Mouse (Mus musculus) neural tube, embryonic 12.5 days (tissue): ENCODE results near the gene Lgi4. TPM values are rescaled to one million over a fixed set of nuclear protein-coding genes. Genes with fewer than 3 reads are reported as not detected.

Experiments
- ATAC-seq: fragments of 200-750 bp; cut with Nextera tagmentation; 2 replicates; pipeline ENCODE4 v1.8.0; 2017; ENCODE audit warnings: low read depth, mild to moderate bottlenecking, moderate TSS enrichment, moderate library complexity; ENCODE audit not compliant: low FRiP score
- H3K27ac ChIP-seq: fragments of 300-500 bp; sonication (generic); 2 replicates; pipeline ENCODE4 v1.5.1; 2016
- H3K27me3 ChIP-seq: fragments of 300-500 bp; sonication (generic); replicated peaks from 2 replicates; pipeline ENCODE4 v1.6.1; 2016; ENCODE audit warnings: mild to moderate bottlenecking
- H3K36me3 ChIP-seq: fragments of 300-500 bp; sonication (generic); 2 replicates; pipeline ENCODE4 v1.6.1; 2016; ENCODE audit warnings: mild to moderate bottlenecking
- H3K4me1 ChIP-seq: fragments of 300-500 bp; sonication (generic); 2 replicates; pipeline ENCODE4 v1.6.1; 2016
- H3K4me2 ChIP-seq: fragments of 300-500 bp; sonication (generic); replicated peaks from 2 replicates; pipeline ENCODE4 v1.6.1; 2016; ENCODE audit warnings: mild to moderate bottlenecking
- H3K4me3 ChIP-seq: fragments of 300-500 bp; sonication (generic); 2 replicates; pipeline ENCODE4 v1.5.1; 2016
- H3K9ac ChIP-seq: fragments of 300-500 bp; sonication (generic); 2 replicates; pipeline ENCODE4 v1.6.1; 2016; ENCODE audit warnings: mild to moderate bottlenecking
- H3K9me3 ChIP-seq: fragments of 300-500 bp; sonication (generic); 2 replicates; pipeline ENCODE4 v1.6.1; 2016; ENCODE audit warnings: mild to moderate bottlenecking
- WGBS: fragments of 180-500 bp; shearing (Covaris S2); methylation state at CpG from one replicate; pipeline ENCODE4 v1.1.7; 2016; 5-methylcytosine and 5-hydroxymethylcytosine counted together
- polyA plus RNA-seq: library from polyadenylated mRNA; unstranded; fragments of >200 nt; fragmentation: Nextera tagmentation; extraction: Ambion mirVana; gene quantifications from 2 replicates; pipeline ENCODE4 v1.2.1, GENCODE M21; 2016

The Lgi4 gene
- polyA plus RNA-seq, 1 experiment from 2014 or later = 6.1 TPM

GRCm38 (mm10) chr7:31082831-31083588, 23.9 kb downstream of the Lgi4 start:
- no peak overlapping the region for H3K9ac ChIP-seq
- ATAC-seq = 0 out of 2 replicates have a peak, but pooled peaks have one; percentile 19
- no peak overlapping the region for H3K4me2 ChIP-seq
- no peak overlapping the region for H3K27ac ChIP-seq
- no peak overlapping the region for H3K4me3 ChIP-seq
- no peaks in the 10 kb centered on the region for H3K36me3 ChIP-seq
- no peaks in the 10 kb centered on the region for H3K27me3 ChIP-seq
- peaks cover 9% of the 10 kb centered on the region; the same call in 1 of the 2 replicates for H3K4me1 ChIP-seq
- 0 out of 2 replicates have a peak, but pooled peaks cover 4% of the 10 kb centered on the region for H3K9me3 ChIP-seq
- WGBS = 63% methylated on average over 14 of the region's 14 CpGs

- no peak overlapping the region for H3K27ac ChIP-seq
- H3K9ac ChIP-seq = no peak overlapping the region
- WGBS = 60% methylated on average over 9 of the region's 9 CpGs
Observed at GRCm38 (mm10) chr7:31084140-31084539, 25.0 kb downstream of the Lgi4 start.

GRCm38 (mm10) chr7:31085171-31085570, 26.0 kb downstream of the Lgi4 start:
- H3K9me3 ChIP-seq = 0 out of 2 replicates have a peak, but pooled peaks cover 4% of the 10 kb centered on the region
- H3K27ac ChIP-seq = no peak overlapping the region
- H3K9ac ChIP-seq = no peak overlapping the region
- ATAC-seq = no peak
- WGBS = 23% methylated on average over 3 of the region's 3 CpGs
- no peaks in the 10 kb centered on the region for H3K27me3 ChIP-seq
- no peaks in the 10 kb centered on the region for H3K36me3 ChIP-seq
- H3K4me1 ChIP-seq = peaks cover 7% of the 10 kb centered on the region; the same call in 1 of the 2 replicates
- no peak overlapping the region for H3K4me2 ChIP-seq
- no peak overlapping the region for H3K4me3 ChIP-seq

More at GRCm38 (mm10) chr7:31084140-31084539, 25.0 kb downstream of the Lgi4 start:
- no peaks in the 10 kb centered on the region for H3K27me3 ChIP-seq
- no peak overlapping the region for H3K4me3 ChIP-seq
- H3K36me3 ChIP-seq = no peaks in the 10 kb centered on the region
- 0 out of 2 replicates have a peak, but pooled peaks cover 4% of the 10 kb centered on the region for H3K9me3 ChIP-seq
- ATAC-seq = no peak
- H3K4me2 ChIP-seq = no peak overlapping the region
- peaks cover 7% of the 10 kb centered on the region; the same call in 1 of the 2 replicates for H3K4me1 ChIP-seq

- H3K36me3 ChIP-seq = no peaks in the 10 kb centered on the region
- H3K27me3 ChIP-seq = no peaks in the 10 kb centered on the region
- no peak overlapping the region for H3K9ac ChIP-seq
- 89% methylated on average over 9 of the region's 9 CpGs for WGBS
- no peak overlapping the region for H3K4me3 ChIP-seq
- H3K9me3 ChIP-seq = 0 out of 2 replicates have a peak, but pooled peaks cover 4% of the 10 kb centered on the region
- ATAC-seq = no peak
- no peak overlapping the region for H3K27ac ChIP-seq
- no peak overlapping the region for H3K4me2 ChIP-seq
- peaks cover 7% of the 10 kb centered on the region; the same call in 1 of the 2 replicates for H3K4me1 ChIP-seq
Observed at GRCm38 (mm10) chr7:31086175-31086755, 27.1 kb downstream of the Lgi4 start.

GRCm38 (mm10) chr7:31087262-31087661, 28.1 kb downstream of the Lgi4 start:
- peaks cover 7% of the 10 kb centered on the region; the same call in 1 of the 2 replicates for H3K4me1 ChIP-seq
- H3K4me3 ChIP-seq = no peak overlapping the region
- no peak overlapping the region for H3K27ac ChIP-seq
- no peak for ATAC-seq
- no peaks in the 10 kb centered on the region for H3K27me3 ChIP-seq
- no peaks in the 10 kb centered on the region for H3K36me3 ChIP-seq
- H3K4me2 ChIP-seq = no peak overlapping the region
- H3K9me3 ChIP-seq = 0 out of 2 replicates have a peak, but pooled peaks cover 4% of the 10 kb centered on the region
- no peak overlapping the region for H3K9ac ChIP-seq
- WGBS = 68% methylated on average over 2 of the region's 2 CpGs

- no peaks in the 10 kb centered on the region for H3K36me3 ChIP-seq
- H3K27me3 ChIP-seq = no peaks in the 10 kb centered on the region
- no peak for ATAC-seq
- H3K4me1 ChIP-seq = 0 out of 2 replicates have a peak, but pooled peaks cover under 1% of the 10 kb centered on the region
- H3K9me3 ChIP-seq = 0 out of 2 replicates have a peak, but pooled peaks cover 4% of the 10 kb centered on the region
- 80% methylated on average over 3 of the region's 3 CpGs for WGBS
- no peak overlapping the region for H3K9ac ChIP-seq
- no peak overlapping the region for H3K4me2 ChIP-seq
- H3K27ac ChIP-seq = no peak overlapping the region
- H3K4me3 ChIP-seq = no peak overlapping the region
Observed at GRCm38 (mm10) chr7:31088206-31088605, 29.1 kb downstream of the Lgi4 start.

GRCm38 (mm10) chr7:31089721-31090120, 30.6 kb downstream of the Lgi4 start:
- no peaks in the 10 kb centered on the region for H3K4me1 ChIP-seq
- H3K9ac ChIP-seq = no peak overlapping the region
- ATAC-seq = no peak
- no peaks in the 10 kb centered on the region for H3K27me3 ChIP-seq
- H3K4me3 ChIP-seq = no peak overlapping the region
- H3K36me3 ChIP-seq = no peaks in the 10 kb centered on the region
- H3K9me3 ChIP-seq = 0 out of 2 replicates have a peak, but pooled peaks cover 4% of the 10 kb centered on the region
- no peak overlapping the region for H3K27ac ChIP-seq
- 91% methylated on average over 2 of the region's 2 CpGs for WGBS
- no peak overlapping the region for H3K4me2 ChIP-seq

- Histone ChIP-seq H3K27me3 (no peaks in the 10 kb centered on the region), H3K4me2 (no peak overlapping the region), H3K27ac (no peak overlapping the region), H3K36me3 (no peaks in the 10 kb centered on the region), H3K4me1 (no peaks in the 10 kb centered on the region), H3K9ac (no peak overlapping the region), H3K9me3 (no peaks in the 10 kb centered on the region), H3K4me3 (no peak overlapping the region)
- WGBS = 26% methylated on average over 12 of the region's 12 CpGs
- ATAC-seq = no peak
Observed at GRCm38 (mm10) chr7:31094774-31095501, 35.8 kb downstream of the Lgi4 start.

- Histone ChIP-seq H3K27me3 (no peaks in the 10 kb centered on the region), H3K9ac (no peak overlapping the region), H3K4me1 (no peaks in the 10 kb centered on the region), H3K4me3 (no peak overlapping the region), H3K27ac (no peak overlapping the region), H3K4me2 (no peak overlapping the region), H3K36me3 (no peaks in the 10 kb centered on the region), H3K9me3 (no peaks in the 10 kb centered on the region)
- 72% methylated on average over 9 of the region's 9 CpGs for WGBS
- ATAC-seq = no peak
Observed at GRCm38 (mm10) chr7:31096892-31097564, 37.9 kb downstream of the Lgi4 start.

GRCm38 (mm10) chr7:31097583-31098248, 38.6 kb downstream of the Lgi4 start:
- Histone ChIP-seq H3K4me3 (no peak overlapping the region), H3K9me3 (no peaks in the 10 kb centered on the region), H3K36me3 (no peaks in the 10 kb centered on the region), H3K27me3 (no peaks in the 10 kb centered on the region), H3K4me1 (no peaks in the 10 kb centered on the region), H3K27ac (no peak overlapping the region), H3K9ac (no peak overlapping the region), H3K4me2 (peak overlapping the region; percentile 36)
- 49% methylated on average over 20 of the region's 20 CpGs for WGBS
- peak; percentile 85 for ATAC-seq
